Mouse (Mus musculus): ENCODE data around the gene Fads3. TPM values are rescaled to one million over a fixed set of nuclear protein-coding genes. Genes with fewer than 3 reads are reported as not detected.

Gene Fads3
- polyA plus RNA-seq, 1 experiment: 12.5 TPM

DNA sequence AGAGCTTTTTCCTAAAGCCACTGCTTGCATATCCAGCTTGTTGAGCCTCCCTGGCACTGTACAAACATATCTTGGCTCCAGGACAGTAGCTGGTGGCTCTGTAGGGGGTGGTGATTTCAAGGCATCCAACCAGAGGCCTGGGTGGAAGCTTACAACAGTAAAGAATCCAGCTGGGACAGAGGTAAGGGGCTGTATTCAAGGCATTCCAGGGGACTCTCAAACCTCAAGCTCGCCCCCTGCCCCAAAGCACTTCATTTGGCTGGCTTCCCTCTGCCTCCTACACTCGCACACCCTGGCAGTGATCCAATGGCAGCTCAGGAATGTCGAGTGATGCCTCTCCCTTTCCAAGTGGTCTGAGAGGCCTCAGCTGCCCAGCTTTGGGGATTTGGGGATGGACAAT, 2.5 kb upstream of the Fads3 start:
- Histone ChIP-seq H3K4me1 (ENCODE audit: control insufficient read depth, insufficient read depth, low read length) (peaks cover 2% of the 10 kb centered on the region; the same call in 1 of the 2 replicates), H3K4me3 (replicated peaks; ENCODE audit: control insufficient read depth, low read depth, low read length) (no peak overlapping the region), H3K27ac (ENCODE audit: control insufficient read depth, insufficient read depth, low read depth, low read length, poor library complexity) (no peak overlapping the region)
- 64% methylated on average over 3 of the region's 3 CpGs for WGBS
- no peak for TF ChIP-seq CTCF (IDR thresholded peaks at IDR 0.05; ENCODE audit: control insufficient read depth, insufficient read depth, low read length)
- TF ChIP-seq POLR2A (IDR thresholded peaks at IDR 0.05; ENCODE audit: borderline replicate concordance, control insufficient read depth, low read depth, low read length): no peak

DNA sequence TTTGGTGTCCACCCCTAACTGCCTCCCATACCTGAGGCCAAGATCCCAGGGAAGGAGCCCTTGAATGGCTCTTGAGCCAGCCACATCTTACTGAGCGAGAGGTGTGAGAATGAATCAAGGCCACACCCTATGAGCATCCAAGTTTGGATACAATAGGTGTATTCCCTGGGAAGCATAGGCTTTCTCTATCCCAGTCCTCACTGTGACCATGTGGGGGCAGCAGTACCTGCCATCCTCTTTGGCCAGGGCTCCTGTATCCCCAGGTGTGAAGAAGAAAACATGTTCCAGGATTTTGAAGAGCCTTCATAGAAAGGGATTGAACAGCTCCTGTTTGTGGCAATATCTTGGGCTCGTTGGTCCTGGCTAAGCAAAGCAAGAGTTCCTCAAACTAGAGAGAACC, 1.8 kb upstream of the Fads3 start:
- Histone ChIP-seq H3K4me1 (ENCODE audit: control insufficient read depth, insufficient read depth, low read length) (peaks cover 2% of the 10 kb centered on the region; the same call in 1 of the 2 replicates), H3K4me3 (replicated peaks; ENCODE audit: control insufficient read depth, low read depth, low read length) (no peak overlapping the region), H3K27ac (ENCODE audit: control insufficient read depth, insufficient read depth, low read depth, low read length, poor library complexity) (no peak overlapping the region)
- TF ChIP-seq POLR2A (IDR thresholded peaks at IDR 0.05; ENCODE audit: borderline replicate concordance, control insufficient read depth, low read depth, low read length) (no peak), CTCF (IDR thresholded peaks at IDR 0.05; ENCODE audit: control insufficient read depth, insufficient read depth, low read length) (0 out of 2 replicates have a peak, but pooled peaks have one; percentile 22)
- 60% methylated on average over 2 of the region's 2 CpGs for WGBS

DNA sequence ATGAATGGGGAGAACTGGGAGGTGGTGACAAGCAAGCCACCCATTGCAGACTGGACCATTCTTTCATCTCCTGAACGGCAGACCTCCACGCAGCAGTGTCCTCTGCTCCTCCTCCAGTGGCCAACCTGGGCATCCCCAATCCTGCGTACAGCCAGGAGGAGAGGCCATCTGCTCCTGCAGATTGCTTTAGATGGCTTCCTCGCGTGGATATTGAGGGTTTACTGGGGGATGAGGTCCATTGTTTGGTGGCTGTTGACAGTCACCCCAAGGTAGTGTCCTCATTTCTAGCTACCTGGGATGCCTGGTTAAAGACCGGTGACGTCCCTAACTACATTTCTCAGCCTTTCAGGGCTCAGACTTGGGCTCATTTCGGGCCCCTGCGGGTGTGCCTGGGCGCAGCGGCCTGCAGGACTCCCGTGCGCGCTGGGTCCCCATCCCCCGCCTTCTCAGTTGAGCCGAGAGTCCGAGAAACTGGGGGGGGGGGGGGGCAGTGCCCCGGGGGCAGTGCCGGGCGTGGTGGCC, 442 bp upstream of the Fads3 start:
- WGBS: 22% methylated on average over 20 of the region's 20 CpGs
- H3K27ac ChIP-seq (ENCODE audit: control insufficient read depth, insufficient read depth, low read depth, low read length, poor library complexity): no peak overlapping the region
- no peak for TF ChIP-seq POLR2A (IDR thresholded peaks at IDR 0.05; ENCODE audit: borderline replicate concordance, control insufficient read depth, low read depth, low read length)
- H3K4me3 ChIP-seq (replicated peaks; ENCODE audit: control insufficient read depth, low read depth, low read length): no peak overlapping the region
- H3K4me1 ChIP-seq (ENCODE audit: control insufficient read depth, insufficient read depth, low read length): peaks cover 2% of the 10 kb centered on the region

DNA sequence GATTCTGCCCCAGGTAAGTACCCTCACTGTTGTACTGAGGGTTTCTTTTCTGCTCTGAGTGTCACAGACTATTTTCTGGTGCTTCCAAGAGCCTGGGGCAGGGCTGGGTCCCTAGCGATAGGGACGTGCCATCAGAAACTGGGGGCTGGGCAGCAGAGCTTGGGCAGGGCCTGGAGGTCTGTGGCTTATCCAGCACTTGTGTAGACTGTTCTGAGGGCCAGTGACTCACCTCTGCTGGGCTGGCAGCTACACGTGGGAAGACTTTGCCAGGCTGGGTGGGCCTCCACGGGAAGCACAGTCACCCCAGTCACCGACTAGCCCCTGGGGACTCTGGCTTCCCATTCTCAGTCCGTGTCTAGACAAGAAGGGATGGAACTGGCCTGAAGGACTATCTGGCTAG, 863 bp downstream of the Fads3 start:
- Histone ChIP-seq H3K4me1 (ENCODE audit: control insufficient read depth, insufficient read depth, low read length) (peaks cover 6% of the 10 kb centered on the region), H3K4me3 (replicated peaks; ENCODE audit: control insufficient read depth, low read depth, low read length) (peak overlapping the region; percentile 20), H3K27ac (ENCODE audit: control insufficient read depth, insufficient read depth, low read depth, low read length, poor library complexity) (no peak overlapping the region)
- TF ChIP-seq CTCF (IDR thresholded peaks at IDR 0.05; ENCODE audit: control insufficient read depth, insufficient read depth, low read length): no peak
- TF ChIP-seq POLR2A (IDR thresholded peaks at IDR 0.05; ENCODE audit: borderline replicate concordance, control insufficient read depth, low read depth, low read length): no peak
- 39% methylated on average over 6 of the region's 6 CpGs for WGBS

DNA sequence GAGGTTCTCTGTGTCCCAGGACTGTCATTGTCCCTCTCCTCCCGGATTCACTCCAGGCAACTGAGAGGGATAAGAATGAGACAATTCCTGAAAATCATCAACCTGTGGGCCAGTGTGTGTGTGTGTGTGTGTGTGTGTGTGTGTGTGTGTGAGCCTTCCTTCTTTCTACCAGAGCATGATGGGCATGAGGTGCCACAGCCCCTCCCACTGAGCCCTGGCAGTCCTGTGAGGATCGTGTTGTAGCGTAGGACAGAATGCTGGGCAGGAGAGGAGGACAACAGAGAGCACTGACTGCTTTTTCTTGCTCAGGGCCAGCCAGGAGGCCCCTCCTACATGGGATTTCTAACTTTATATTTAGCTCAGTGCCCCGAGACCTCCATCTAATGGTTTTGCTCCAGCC, 1.4 kb downstream of the Fads3 start:
- 69% methylated on average over 4 of the region's 4 CpGs for WGBS
- Histone ChIP-seq H3K27ac (ENCODE audit: control insufficient read depth, insufficient read depth, low read depth, low read length, poor library complexity) (no peak overlapping the region), H3K4me3 (replicated peaks; ENCODE audit: control insufficient read depth, low read depth, low read length) (no peak overlapping the region), H3K4me1 (ENCODE audit: control insufficient read depth, insufficient read depth, low read length) (peaks cover 6% of the 10 kb centered on the region)
- TF ChIP-seq POLR2A (IDR thresholded peaks at IDR 0.05; ENCODE audit: borderline replicate concordance, control insufficient read depth, low read depth, low read length) (no peak), CTCF (IDR thresholded peaks at IDR 0.05; ENCODE audit: control insufficient read depth, insufficient read depth, low read length) (no peak)

DNA sequence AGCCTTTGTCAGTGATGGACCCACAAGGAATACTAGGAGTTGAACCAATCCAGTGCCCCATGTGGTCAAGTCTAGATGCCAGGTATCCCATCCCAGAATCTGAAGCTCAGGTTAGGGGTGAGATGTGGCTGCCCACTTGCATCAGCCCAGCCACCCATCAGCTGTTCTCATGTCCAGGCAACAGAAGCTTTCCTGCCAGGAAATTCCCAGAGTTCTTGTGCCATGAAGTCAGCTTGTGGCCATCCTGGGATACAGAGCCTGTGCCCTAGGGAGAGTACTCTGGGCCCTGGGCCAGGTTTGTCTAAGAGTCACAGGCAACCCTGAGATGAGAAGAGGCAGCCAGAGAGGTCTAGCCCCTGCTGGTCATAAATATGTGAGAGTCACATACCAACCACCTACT, 2.3 kb downstream of the Fads3 start:
- H3K4me3 ChIP-seq (replicated peaks; ENCODE audit: control insufficient read depth, low read depth, low read length): no peak overlapping the region
- peaks cover 6% of the 10 kb centered on the region for H3K4me1 ChIP-seq (ENCODE audit: control insufficient read depth, insufficient read depth, low read length)
- TF ChIP-seq POLR2A (IDR thresholded peaks at IDR 0.05; ENCODE audit: borderline replicate concordance, control insufficient read depth, low read depth, low read length): no peak
- no peak for TF ChIP-seq CTCF (IDR thresholded peaks at IDR 0.05; ENCODE audit: control insufficient read depth, insufficient read depth, low read length)
- H3K27ac ChIP-seq (ENCODE audit: control insufficient read depth, insufficient read depth, low read depth, low read length, poor library complexity): no peak overlapping the region

DNA sequence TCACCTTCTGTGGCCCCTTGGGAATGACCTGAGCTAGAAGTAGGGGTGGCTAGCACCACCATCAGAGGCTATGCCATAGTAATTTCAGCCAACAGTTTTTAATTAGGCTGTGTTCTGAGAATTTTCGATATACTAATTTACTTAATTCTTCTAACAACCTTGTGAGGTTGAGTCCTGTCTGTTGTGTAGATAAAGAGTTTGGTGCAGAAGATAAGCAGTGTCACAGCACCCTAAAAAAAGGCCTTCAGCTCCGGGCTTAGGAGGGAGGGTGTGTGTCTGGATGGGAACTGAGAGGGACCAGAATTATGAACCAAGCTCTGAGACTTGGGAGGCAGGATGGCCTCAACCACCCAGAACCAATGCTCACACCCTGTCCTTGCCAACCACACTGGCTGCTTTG, 4.3 kb downstream of the Fads3 start:
- Histone ChIP-seq H3K4me3 (replicated peaks; ENCODE audit: control insufficient read depth, low read depth, low read length) (no peak overlapping the region), H3K27ac (ENCODE audit: control insufficient read depth, insufficient read depth, low read depth, low read length, poor library complexity) (no peak overlapping the region), H3K4me1 (ENCODE audit: control insufficient read depth, insufficient read depth, low read length) (peaks cover 6% of the 10 kb centered on the region)
- no peak for TF ChIP-seq CTCF (IDR thresholded peaks at IDR 0.05; ENCODE audit: control insufficient read depth, insufficient read depth, low read length)
- no peak for TF ChIP-seq POLR2A (IDR thresholded peaks at IDR 0.05; ENCODE audit: borderline replicate concordance, control insufficient read depth, low read depth, low read length)
- 54% methylated on average over 2 of the region's 2 CpGs for WGBS

DNA sequence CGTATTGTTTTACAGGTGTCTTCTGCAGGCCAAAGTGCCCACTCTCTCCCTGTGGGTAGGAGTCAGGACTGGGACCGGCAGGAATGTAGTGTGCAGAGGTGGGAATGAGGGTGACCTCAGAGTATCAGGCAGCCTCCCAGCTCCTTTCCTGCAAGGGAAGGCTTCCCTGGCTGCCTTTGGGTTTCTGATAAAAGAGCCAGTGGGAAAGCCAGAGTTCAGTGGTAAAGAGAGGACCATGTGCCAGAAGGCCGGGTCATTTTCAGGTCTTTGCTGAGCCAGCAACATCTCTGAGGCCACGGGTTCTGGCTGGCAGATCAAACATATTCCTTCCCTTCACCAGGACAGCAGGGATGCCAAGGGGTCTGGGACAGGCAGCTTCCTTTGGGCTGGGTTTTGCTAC, 5.0 kb downstream of the Fads3 start:
- WGBS: 54% methylated on average over 4 of the region's 4 CpGs
- TF ChIP-seq CTCF (IDR thresholded peaks at IDR 0.05; ENCODE audit: control insufficient read depth, insufficient read depth, low read length): no peak
- TF ChIP-seq POLR2A (IDR thresholded peaks at IDR 0.05; ENCODE audit: borderline replicate concordance, control insufficient read depth, low read depth, low read length): no peak
- H3K4me1 ChIP-seq (ENCODE audit: control insufficient read depth, insufficient read depth, low read length): peaks cover 4% of the 10 kb centered on the region; the same call in 1 of the 2 replicates
- H3K4me3 ChIP-seq (replicated peaks; ENCODE audit: control insufficient read depth, low read depth, low read length): no peak overlapping the region
- H3K27ac ChIP-seq (ENCODE audit: control insufficient read depth, insufficient read depth, low read depth, low read length, poor library complexity): no peak overlapping the region

DNA sequence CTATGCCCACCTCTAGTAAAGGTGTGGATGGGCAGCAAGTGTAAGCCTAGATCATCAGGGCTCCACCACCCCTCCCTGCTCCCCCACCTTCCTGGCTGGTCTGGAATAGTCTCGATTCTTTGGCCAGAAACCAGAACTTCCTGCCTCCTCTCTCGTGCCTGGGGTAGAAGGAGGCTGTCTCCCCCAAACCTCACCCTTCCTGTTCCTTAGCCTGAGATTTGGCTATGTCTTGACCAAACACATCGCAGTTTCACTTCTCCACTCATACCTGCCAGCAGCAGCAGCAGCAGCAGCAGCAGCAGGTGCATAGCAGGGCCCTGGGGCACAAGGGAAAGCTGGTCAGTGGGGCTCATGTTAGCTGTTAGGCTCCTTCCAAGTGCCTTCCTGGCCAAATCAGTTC, 5.6 kb downstream of the Fads3 start:
- Histone ChIP-seq H3K27ac (ENCODE audit: control insufficient read depth, insufficient read depth, low read depth, low read length, poor library complexity) (no peak overlapping the region), H3K4me1 (ENCODE audit: control insufficient read depth, insufficient read depth, low read length) (peaks cover 4% of the 10 kb centered on the region; the same call in 1 of the 2 replicates), H3K4me3 (replicated peaks; ENCODE audit: control insufficient read depth, low read depth, low read length) (no peak overlapping the region)
- TF ChIP-seq CTCF (IDR thresholded peaks at IDR 0.05; ENCODE audit: control insufficient read depth, insufficient read depth, low read length) (no peak), POLR2A (IDR thresholded peaks at IDR 0.05; ENCODE audit: borderline replicate concordance, control insufficient read depth, low read depth, low read length) (no peak)
- 7% methylated on average over 3 of the region's 3 CpGs for WGBS
